Mouse (Mus musculus): ENCODE results near the gene Mettl14.
"Not testable (repeated sequence)": the region's sequence is repeated elsewhere in the genome, so short reads cannot be mapped to it uniquely, and the experiment has no call there.

Mettl14 gene

GRCm38 (mm10) chr3:123385486-123386156 lies at the start of gene Mettl14:
Gene Mettl14 (minus strand): TSS chr3:123386108.
- DNase-seq (ENCODE audit: low read depth in 1 of 2, low spot score in 2 of 2), result peak; percentile 84 to 91

GRCm38 (mm10) chr3:123433362-123433761 lies 47.5 kb upstream of the Mettl14 start:
- no peak for DNase-seq (ENCODE audit: low read depth in 1 of 2, low spot score in 2 of 2)

GRCm38 (mm10) chr3:123431951-123432674 lies 46.2 kb upstream of the Mettl14 start:
- no peak for DNase-seq (ENCODE audit: low read depth in 1 of 2, low spot score in 2 of 2)

- DNase-seq (ENCODE audit: low read depth in 1 of 2, low spot score in 2 of 2), result no peak
These were observed 43.9 kb upstream of the Mettl14 start for GRCm38 (mm10) chr3:123429597-123430458.

GRCm38 (mm10) chr3:123428005-123428404 lies 42.1 kb upstream of the Mettl14 start:
- no peak for DNase-seq (ENCODE audit: low read depth in 1 of 2, low spot score in 2 of 2)

GRCm38 (mm10) chr3:123425647-123426046 lies 39.7 kb upstream of the Mettl14 start:
- no peak for DNase-seq (ENCODE audit: low read depth in 1 of 2, low spot score in 2 of 2)

GRCm38 (mm10) chr3:123413173-123413572 lies 27.3 kb upstream of the Mettl14 start:
- DNase-seq (ENCODE audit: low read depth in 1 of 2, low spot score in 2 of 2), result no peak

- DNase-seq (ENCODE audit: low read depth in 1 of 2, low spot score in 2 of 2), result no peak
These were observed 26.1 kb upstream of the Mettl14 start for GRCm38 (mm10) chr3:123411821-123412578.

- no peak for DNase-seq (ENCODE audit: low read depth in 1 of 2, low spot score in 2 of 2)
These were observed 19.0 kb upstream of the Mettl14 start for GRCm38 (mm10) chr3:123404945-123405344.

GRCm38 (mm10) chr3:123397562-123398481 lies 11.9 kb upstream of the Mettl14 start:
- DNase-seq (ENCODE audit: low read depth in 1 of 2, low spot score in 2 of 2), result no peak

- no peak for DNase-seq (ENCODE audit: low read depth in 1 of 2, low spot score in 2 of 2)
These were observed 9.7 kb upstream of the Mettl14 start for GRCm38 (mm10) chr3:123395611-123396010.

GRCm38 (mm10) chr3:123391180-123391579 lies 5.3 kb upstream of the Mettl14 start:
- DNase-seq (ENCODE audit: low read depth in 1 of 2, low spot score in 2 of 2), result no peak

- DNase-seq (ENCODE audit: low read depth in 1 of 2, low spot score in 2 of 2), result not testable (repeated sequence)
These were observed 361 bp upstream of the Mettl14 start for GRCm38 (mm10) chr3:123386157-123386780.

- no peak for DNase-seq (ENCODE audit: low read depth in 1 of 2, low spot score in 2 of 2)
These were observed 806 bp downstream of the Mettl14 start for GRCm38 (mm10) chr3:123385118-123385485.

- DNase-seq (ENCODE audit: low read depth in 1 of 2, low spot score in 2 of 2), result no peak
These were observed 1.5 kb downstream of the Mettl14 start for GRCm38 (mm10) chr3:123384435-123384834.

- DNase-seq (ENCODE audit: low read depth in 1 of 2, low spot score in 2 of 2), result no peak
These were observed 9.3 kb downstream of the Mettl14 start for GRCm38 (mm10) chr3:123376562-123376961.

GRCm38 (mm10) chr3:123371766-123372535 lies 14.0 kb downstream of the Mettl14 start:
- DNase-seq (ENCODE audit: low read depth in 1 of 2, low spot score in 2 of 2), result no peak

- no peak for DNase-seq (ENCODE audit: low read depth in 1 of 2, low spot score in 2 of 2)
These were observed 15.0 kb downstream of the Mettl14 start for GRCm38 (mm10) chr3:123370927-123371326.

GRCm38 (mm10) chr3:123369161-123369560 lies 16.7 kb downstream of the Mettl14 start:
- DNase-seq (ENCODE audit: low read depth in 1 of 2, low spot score in 2 of 2), result no peak
